Mouse (Mus musculus): ENCODE measurements at regions not wholly inside any gene's neighbourhood (a gene's known extent, or its start where the extent isn't known, plus 50 kb on each side); places are given as distances from the start of the nearest gene placed in this dataset.

DNA sequence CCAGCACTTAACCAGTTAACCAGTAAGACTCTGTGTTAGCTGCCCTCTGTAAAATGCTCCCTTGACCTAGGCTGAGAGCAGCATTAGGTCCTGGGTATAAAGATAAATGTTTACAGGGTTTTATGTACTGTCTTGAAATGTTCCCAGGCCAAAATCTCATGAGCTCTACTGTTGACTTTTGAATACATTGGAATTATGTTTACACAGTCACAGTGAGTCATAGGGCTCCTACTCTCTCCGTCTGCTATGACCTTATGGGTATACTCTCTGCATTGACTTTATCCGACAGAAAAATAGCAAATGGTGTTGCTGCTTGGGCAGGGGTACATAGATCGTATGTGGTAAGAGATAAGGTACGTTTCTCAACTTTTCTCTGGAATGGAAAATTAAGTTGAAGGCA is 596.8 kb upstream of the Zeb2 start:
- no peak for TF ChIP-seq POLR2A (IDR thresholded peaks at IDR 0.05; ENCODE audit: borderline replicate concordance, control insufficient read depth, low read depth, low read length)
- no peak for TF ChIP-seq CTCF (IDR thresholded peaks at IDR 0.05; ENCODE audit: control insufficient read depth, insufficient read depth, low read length)
